Mouse (Mus musculus): ENCODE measurements around the gene Spata5. TPM values are rescaled to one million over a fixed set of nuclear protein-coding genes. Genes with fewer than 3 reads are reported as not detected.

Gene Spata5
- total and polyA plus RNA-seq, 3 experiments, result 35.0 to 52.9 (median 49.7) TPM

GRCm38 (mm10) chr3:37490025-37490424, 70.3 kb downstream of the Spata5 start:
- Histone ChIP-seq H3K36me3 (replicated peaks in 1 of 2; ENCODE audit: control insufficient read depth in 1 of 2, insufficient read depth in 1 of 2, low read length in 1 of 2) (peaks cover 0 to 19% of the 10 kb centered on the region in 2 experiments), H3K9ac (ENCODE audit: insufficient read depth, low read depth) (no peak overlapping the region)
- no peak for DNase-seq (ENCODE audit: extremely low read depth)

GRCm38 (mm10) chr3:37500939-37501338, 81.2 kb downstream of the Spata5 start:
- Histone ChIP-seq H3K27ac (ENCODE audit: insufficient read depth, low read depth) (no peak overlapping the region), H3K36me3 (replicated peaks in 1 of 2; ENCODE audit: control insufficient read depth in 1 of 2, insufficient read depth in 1 of 2, low read length in 1 of 2) (peaks cover 0 to 8% of the 10 kb centered on the region in 2 experiments), H3K9me3 (replicated peaks; ENCODE audit: low read length) (no peaks in the 10 kb centered on the region), H3K4me3 (replicated peaks in 1 of 3; ENCODE audit: low read depth in 2 of 3, low read length in 2 of 3, poor library complexity in 1 of 3) (no peak overlapping the region), H3K4me1 (ENCODE audit: control insufficient read depth in 1 of 2, insufficient read depth in 2 of 2) (peaks cover 4 to 11% of the 10 kb centered on the region in 2 experiments; a peak in 3 of 4 replicates), H3K4me2 (ENCODE audit: insufficient read depth, low read depth, poor library complexity, severe bottlenecking) (no peak overlapping the region), H3K27me3 (replicated peaks) (no peaks in the 10 kb centered on the region), H3K79me2 (replicated peaks; ENCODE audit: control insufficient read depth, extremely low read depth, insufficient read depth, poor library complexity, severe bottlenecking) (no peaks in the 10 kb centered on the region; the same call in 1 of the 2 replicates), H3K9ac (ENCODE audit: insufficient read depth, low read depth) (no peak overlapping the region)
- dilution Hi-C loops (cut with MboI; ENCODE audit: extremely low pct_ligation_motif_present, extremely low pct_unique_long_range_greater_than_20kb, low sequenced_read_pairs), result no loop called here
- DNase-seq (ENCODE audit: extremely low read depth), result no peak
- in situ Hi-C loops (cut with MboI; ENCODE audit: low pct_ligation_motif_present, low pct_unique_long_range_greater_than_20kb, low sequenced_read_pairs), result no loop called here
- TF ChIP-seq KAT2A (IDR thresholded peaks at IDR 0.05; ENCODE audit: insufficient replicate concordance, low read length) (no peak), NELFE (IDR thresholded peaks at IDR 0.05; ENCODE audit: low read depth, low read length) (no peak), MAX (IDR thresholded peaks at IDR 0.05; ENCODE audit: low read length) (no peak), CHD2 (IDR thresholded peaks at IDR 0.05; ENCODE audit: low read length) (no peak), HCFC1 (IDR thresholded peaks at IDR 0.05; ENCODE audit: low read depth, low read length) (no peak), MYC (IDR thresholded peaks at IDR 0.05; ENCODE audit: low read depth, low read length) (no peak), UBTF (IDR thresholded peaks at IDR 0.05; ENCODE audit: low read depth, low read length) (no peak), USF2 (conservative IDR thresholded peaks at IDR 0.05; ENCODE audit: low read depth, low read length) (no peak), POLR2A (IDR thresholded peaks at IDR 0.05; ENCODE audit: low read depth, low read length) (no peak), EP300 (IDR thresholded peaks at IDR 0.05; ENCODE audit: low read length) (no peak), MEF2A (IDR thresholded peaks at IDR 0.05; ENCODE audit: borderline replicate concordance, low read depth, low read length) (no peak), MXI1 (IDR thresholded peaks at IDR 0.05; ENCODE audit: low read depth, low read length) (no peak), SMC3 (IDR thresholded peaks at IDR 0.05; ENCODE audit: low read depth, low read length) (no peak), NRF1 (IDR thresholded peaks at IDR 0.05; ENCODE audit: low read depth, low read length) (no peak), IRF4 (IDR thresholded peaks at IDR 0.05; ENCODE audit: low read depth, low read length) (no peak), USF1 (IDR thresholded peaks at IDR 0.05; ENCODE audit: low read depth, low read length) (no peak), JUN (IDR thresholded peaks at IDR 0.05; ENCODE audit: insufficient read depth, low read depth, low read length) (no peak), ELF1 (IDR thresholded peaks at IDR 0.05; ENCODE audit: low read depth, low read length) (no peak)

More at GRCm38 (mm10) chr3:37490025-37490424, 70.3 kb downstream of the Spata5 start:
- H3K27me3 ChIP-seq (replicated peaks), result no peaks in the 10 kb centered on the region
- no peaks in the 10 kb centered on the region for H3K9me3 ChIP-seq (replicated peaks; ENCODE audit: low read length)
- H3K27ac ChIP-seq (ENCODE audit: insufficient read depth, low read depth), result no peak overlapping the region
- dilution Hi-C loops (cut with MboI; ENCODE audit: extremely low pct_ligation_motif_present, extremely low pct_unique_long_range_greater_than_20kb, low sequenced_read_pairs) (no loop called here), in situ Hi-C loops (cut with MboI; ENCODE audit: low pct_ligation_motif_present, low pct_unique_long_range_greater_than_20kb, low sequenced_read_pairs) (loop anchor here (25.0 kb wide), 1 partner anchor 722 kb away; no protein-coding TSS in a partner anchor)
- no peak overlapping the region for H3K4me2 ChIP-seq (ENCODE audit: insufficient read depth, low read depth, poor library complexity, severe bottlenecking)
- H3K4me1 ChIP-seq (ENCODE audit: control insufficient read depth in 1 of 2, insufficient read depth in 2 of 2), result no peaks in the 10 kb centered on the region
- TF ChIP-seq MAFK (IDR thresholded peaks at IDR 0.05; ENCODE audit: insufficient replicate concordance, low read length) (no peak), CHD2 (IDR thresholded peaks at IDR 0.05; ENCODE audit: low read length) (no peak), ZNF384 (IDR thresholded peaks at IDR 0.05; ENCODE audit: low read depth, low read length) (no peak), BHLHE40 (IDR thresholded peaks at IDR 0.05; ENCODE audit: low read depth, low read length) (no peak), ZMIZ1 (IDR thresholded peaks at IDR 0.05; ENCODE audit: low read depth, low read length) (no peak), USF1 (IDR thresholded peaks at IDR 0.05; ENCODE audit: low read depth, low read length) (no peak), SIN3A (IDR thresholded peaks at IDR 0.05; ENCODE audit: low read length) (no peak), MEF2A (IDR thresholded peaks at IDR 0.05; ENCODE audit: borderline replicate concordance, low read depth, low read length) (no peak), POLR2AphosphoS2 (IDR thresholded peaks at IDR 0.05; ENCODE audit: low read depth, low read length) (no peak), PAX5 (IDR thresholded peaks at IDR 0.05; ENCODE audit: low read length) (no peak), POLR2A (IDR thresholded peaks at IDR 0.05; ENCODE audit: low read depth, low read length) (no peak), MXI1 (IDR thresholded peaks at IDR 0.05; ENCODE audit: low read depth, low read length) (no peak), CTCF (conservative IDR thresholded peaks at IDR 0.05 in 1 of 2, IDR thresholded peaks at IDR 0.05 in 1 of 2; ENCODE audit: low read depth in 2 of 2, low read length in 2 of 2) (no peak), HCFC1 (IDR thresholded peaks at IDR 0.05; ENCODE audit: low read depth, low read length) (no peak), TBP (conservative IDR thresholded peaks at IDR 0.05; ENCODE audit: low read depth, low read length) (no peak), NELFE (IDR thresholded peaks at IDR 0.05; ENCODE audit: low read depth, low read length) (no peak), MAX (IDR thresholded peaks at IDR 0.05; ENCODE audit: low read length) (no peak), RAD21 (IDR thresholded peaks at IDR 0.05; ENCODE audit: low read depth, low read length) (no peak)
- no peaks in the 10 kb centered on the region for H3K79me2 ChIP-seq (replicated peaks; ENCODE audit: control insufficient read depth, extremely low read depth, insufficient read depth, poor library complexity, severe bottlenecking)
- H3K4me3 ChIP-seq (replicated peaks in 1 of 3; ENCODE audit: low read depth in 2 of 3, low read length in 2 of 3, poor library complexity in 1 of 3), result no peak overlapping the region
